Mouse (Mus musculus) activated CD4-positive, CD25-positive, alpha-beta regulatory T cell, adult 9 weeks (primary cell): ENCODE data around the gene Pof1b. TPM values are rescaled to one million over a fixed set of nuclear protein-coding genes. Genes with fewer than 3 reads are reported as not detected.

Experiments
- polyA plus RNA-seq: library from polyadenylated mRNA; unstranded; fragments of 100-300 nt; shearing (Covaris generic); gene quantifications from one replicate; pipeline ENCODE4 v1.2.1, GENCODE M21; 2017

Gene Pof1b
- polyA plus RNA-seq, result not detected

DNA sequence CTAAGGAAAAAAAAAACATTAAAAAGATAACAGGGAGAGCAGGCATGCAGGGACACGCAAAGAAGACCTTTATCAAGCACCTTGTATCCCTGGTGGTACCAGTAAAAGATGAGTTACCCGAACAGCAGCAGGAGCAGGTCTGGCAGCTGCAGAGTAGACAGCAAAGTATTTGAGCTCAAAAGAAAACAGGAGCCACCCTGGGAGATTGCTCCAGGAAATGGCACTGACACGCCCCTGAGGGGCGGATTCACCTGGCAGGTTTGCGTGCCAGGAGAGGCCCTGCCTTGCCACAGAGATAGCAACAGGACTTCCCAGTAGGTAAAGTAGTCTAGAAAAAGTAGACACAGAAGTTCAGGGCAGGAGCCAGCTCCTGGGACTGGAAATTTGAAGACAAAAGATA lies at the start of gene Pof1b:
TSS of gene Pof1b (minus strand) at position 144 of the 400 bp plus-strand sequence.

DNA sequence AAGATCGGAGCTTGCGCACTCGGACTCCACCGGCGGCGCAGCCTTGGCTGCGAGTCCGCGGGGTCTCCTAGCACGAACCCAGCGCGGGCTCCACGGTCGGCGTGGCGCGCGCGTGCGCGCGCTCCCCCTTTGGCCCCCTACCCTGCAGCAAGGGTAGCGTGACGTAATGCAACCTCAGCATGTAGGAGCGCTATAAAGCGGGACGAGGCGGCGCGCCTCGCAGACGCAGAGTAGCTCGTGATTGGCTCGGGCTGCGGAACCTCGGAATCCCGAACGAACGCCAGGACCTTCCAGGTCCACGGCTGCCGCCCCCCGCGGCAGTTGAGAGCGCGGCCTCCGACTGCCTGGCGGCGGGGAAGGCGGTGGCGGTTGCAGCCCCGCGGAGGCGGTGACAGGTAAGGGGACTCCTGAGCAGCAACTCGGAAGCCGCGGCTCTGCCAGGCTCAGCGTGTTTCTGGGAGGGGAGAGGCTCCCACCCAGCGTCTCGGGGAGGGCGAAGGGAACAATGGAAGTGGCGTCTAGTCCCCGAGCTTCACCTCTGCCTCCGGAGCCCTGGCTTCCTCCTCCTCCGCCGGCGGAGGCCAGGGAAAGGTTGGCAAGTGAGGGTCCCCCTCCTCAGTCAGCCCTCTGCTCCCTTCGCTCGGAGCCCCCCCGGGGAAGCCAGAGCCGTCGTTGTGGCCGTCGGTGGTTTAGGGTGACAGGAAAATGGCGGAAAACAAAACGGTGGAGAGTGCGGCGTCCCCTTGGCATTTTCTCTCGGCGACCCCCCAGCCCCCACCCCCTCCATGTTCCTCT lies 97.7 kb downstream of the Pof1b start, which contains the start of gene Zfp711:
TSS of gene Zfp711 (plus strand) at position 16 of the 795 bp plus-strand sequence.

Other genes with a start within 250 kb of the Pof1b start
- not detected for gene 2010106E10Rik, start 203.4 kb downstream of the Pof1b start, polyA plus RNA-seq
- gene Zfp711, start 98.1 kb downstream of the Pof1b start, polyA plus RNA-seq, result not detected